Mouse (Mus musculus) cerebellum, adult (tissue): ENCODE data around the gene Efnb3.

Experiments used
- ATAC-seq: cut with Nextera tagmentation; 2 replicates; pipeline ENCODE4 v1.9.2; 2017; ENCODE audit warnings: mild to moderate bottlenecking, moderate library complexity, mixed read lengths; ENCODE audit not compliant: insufficient number of reproducible peaks, low FRiP score, low TSS enrichment

The Efnb3 gene

GRCm38 (mm10) chr11:69559851-69560765 is at the start of gene Efnb3:
Gene Efnb3 (minus strand): TSS chr11:69560205.
- no peak for ATAC-seq

- ATAC-seq, result no peak
Observed at GRCm38 (mm10) chr11:69609416-69609815, 49.4 kb upstream of the Efnb3 start.

- ATAC-seq, result no peak
Observed at GRCm38 (mm10) chr11:69608525-69608924, 48.5 kb upstream of the Efnb3 start.

GRCm38 (mm10) chr11:69606832-69607231 is 46.8 kb upstream of the Efnb3 start:
- no peak for ATAC-seq

GRCm38 (mm10) chr11:69606491-69606795 is 46.4 kb upstream of the Efnb3 start:
- ATAC-seq, result no peak

GRCm38 (mm10) chr11:69605726-69606490 is 45.9 kb upstream of the Efnb3 start, which contains the start of gene Atp1b2:
Gene Atp1b2 (minus strand): TSS chr11:69605942.
- peak; percentile 76; the same call in 1 of the 2 replicates for ATAC-seq

GRCm38 (mm10) chr11:69604795-69605664 is 45.0 kb upstream of the Efnb3 start:
- ATAC-seq, result peak; percentile 42; the same call in 1 of the 2 replicates

- no peak for ATAC-seq
Observed at GRCm38 (mm10) chr11:69604347-69604746, 44.3 kb upstream of the Efnb3 start.

- ATAC-seq, result no peak
Observed at GRCm38 (mm10) chr11:69603516-69603915, 43.5 kb upstream of the Efnb3 start.

GRCm38 (mm10) chr11:69601768-69602167 is 41.8 kb upstream of the Efnb3 start:
- ATAC-seq, result no peak

GRCm38 (mm10) chr11:69600098-69600497 is 40.1 kb upstream of the Efnb3 start:
- no peak for ATAC-seq

GRCm38 (mm10) chr11:69599436-69599835 is 39.4 kb upstream of the Efnb3 start:
- no peak for ATAC-seq

GRCm38 (mm10) chr11:69594853-69595252 is 34.8 kb upstream of the Efnb3 start:
- ATAC-seq, result no peak

GRCm38 (mm10) chr11:69592799-69593198 is 32.8 kb upstream of the Efnb3 start:
- no peak for ATAC-seq

- peak; percentile 36; the same call in 1 of the 2 replicates for ATAC-seq
Observed at GRCm38 (mm10) chr11:69591899-69592637, 32.1 kb upstream of the Efnb3 start.

- ATAC-seq, result no peak
Observed at GRCm38 (mm10) chr11:69591424-69591823, 31.4 kb upstream of the Efnb3 start.

GRCm38 (mm10) chr11:69590622-69591021 is 30.6 kb upstream of the Efnb3 start:
- no peak for ATAC-seq

- ATAC-seq, result no peak
Observed at GRCm38 (mm10) chr11:69589207-69589834, 29.3 kb upstream of the Efnb3 start.

GRCm38 (mm10) chr11:69585718-69586325 is 25.8 kb upstream of the Efnb3 start:
- ATAC-seq, result no peak
